Mouse (Mus musculus) stomach, embryonic 16.5 days (tissue): ENCODE data around the gene Cacng8. TPM values are rescaled to one million over a fixed set of nuclear protein-coding genes. Genes with fewer than 3 reads are reported as not detected.
A peak's percentile ranks its signal among the peaks of the same experiment; 100 is the strongest.

Experiments
- ATAC-seq: fragments of 200-750 bp; cut with Nextera tagmentation; 2 replicates; pipeline ENCODE4 v1.8.0; 2017; ENCODE audit warnings: moderate number of reproducible peaks, moderate TSS enrichment; ENCODE audit not compliant: insufficient read depth, low FRiP score
- H3K27ac ChIP-seq: fragments of 300-500 bp; sonication (generic); 2 replicates; pipeline ENCODE4 v1.5.1; 2014; ENCODE audit warnings: low read length
- H3K27me3 ChIP-seq: fragments of 300-500 bp; sonication (generic); 2 replicates; pipeline ENCODE4 v1.6.1; 2014; ENCODE audit warnings: low read length, control low read depth, mixed read lengths; ENCODE audit not compliant: control insufficient read depth, insufficient read depth
- H3K36me3 ChIP-seq: fragments of 300-500 bp; sonication (generic); 2 replicates; pipeline ENCODE4 v1.6.1; 2014; ENCODE audit warnings: low read length; ENCODE audit not compliant: control insufficient read depth, insufficient read depth
- H3K4me1 ChIP-seq: fragments of 300-500 bp; sonication (generic); 2 replicates; pipeline ENCODE4 v1.6.1; 2014; ENCODE audit warnings: low read length, control low read depth, mixed read lengths; ENCODE audit not compliant: control insufficient read depth, insufficient read depth
- H3K4me2 ChIP-seq: fragments of 300-500 bp; sonication (generic); 2 replicates; pipeline ENCODE4 v1.6.1; 2014; ENCODE audit warnings: low read depth, low read length, mixed read lengths
- H3K4me3 ChIP-seq: fragments of 300-500 bp; sonication (generic); replicated peaks from 2 replicates; pipeline ENCODE4 v1.5.1; 2014; ENCODE audit warnings: mild to moderate bottlenecking, low read length
- H3K9ac ChIP-seq: fragments of 300-500 bp; sonication (generic); 2 replicates; pipeline ENCODE4 v1.6.1; 2014; ENCODE audit warnings: low read length
- H3K9me3 ChIP-seq: fragments of 300-500 bp; sonication (generic); replicated peaks from 2 replicates; pipeline ENCODE4 v1.6.1; 2016; ENCODE audit warnings: low read length, control low read depth; ENCODE audit not compliant: control insufficient read depth
- WGBS: fragments of 180-500 bp; shearing (Covaris S2); extraction: QIAGEN DNeasy Blood & Tissue Kit; methylation state at CpG from one replicate; pipeline ENCODE4 v1.1.7; 2014; 5-methylcytosine and 5-hydroxymethylcytosine counted together
- polyA plus RNA-seq: library from polyadenylated mRNA; unstranded; fragments of >200 nt; fragmentation: Nextera tagmentation; extraction: Ambion mirVana; gene quantifications from 2 replicates; pipeline ENCODE4 v1.2.1, GENCODE M21; 2015

Gene Cacng8
- polyA plus RNA-seq, 1 experiment from 2014 or later = 0.74 TPM

DNA sequence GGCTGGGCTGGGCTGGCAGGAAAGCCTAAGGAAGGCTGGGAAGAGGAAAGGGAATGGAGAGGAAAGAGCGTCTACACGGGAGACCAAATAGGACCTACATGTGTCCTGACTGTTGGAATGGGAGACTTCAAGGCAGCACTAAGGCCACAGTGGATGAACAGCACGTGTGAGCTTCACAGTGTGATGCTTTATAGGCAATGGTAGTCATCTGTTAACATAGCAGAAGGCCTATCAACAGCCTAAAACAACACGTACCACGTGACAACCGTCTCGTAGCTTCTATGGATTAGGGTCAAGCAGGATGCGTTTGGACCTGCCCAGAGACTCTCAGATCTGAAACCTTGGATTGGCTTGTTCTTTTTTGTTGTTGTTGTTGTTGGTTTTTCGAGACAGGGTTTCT is 8.4 kb upstream of the Cacng8 start:
- no peaks in the 10 kb centered on the region for H3K27me3 ChIP-seq
- no peak overlapping the region for H3K4me3 ChIP-seq
- WGBS = 85% methylated on average over 9 of the region's 9 CpGs
- H3K4me2 ChIP-seq = no peak overlapping the region
- no peaks in the 10 kb centered on the region for H3K9me3 ChIP-seq
- no peak for ATAC-seq
- H3K4me1 ChIP-seq = no peaks in the 10 kb centered on the region
- H3K9ac ChIP-seq = no peak overlapping the region
- H3K36me3 ChIP-seq = no peaks in the 10 kb centered on the region
- H3K27ac ChIP-seq = no peak overlapping the region

DNA sequence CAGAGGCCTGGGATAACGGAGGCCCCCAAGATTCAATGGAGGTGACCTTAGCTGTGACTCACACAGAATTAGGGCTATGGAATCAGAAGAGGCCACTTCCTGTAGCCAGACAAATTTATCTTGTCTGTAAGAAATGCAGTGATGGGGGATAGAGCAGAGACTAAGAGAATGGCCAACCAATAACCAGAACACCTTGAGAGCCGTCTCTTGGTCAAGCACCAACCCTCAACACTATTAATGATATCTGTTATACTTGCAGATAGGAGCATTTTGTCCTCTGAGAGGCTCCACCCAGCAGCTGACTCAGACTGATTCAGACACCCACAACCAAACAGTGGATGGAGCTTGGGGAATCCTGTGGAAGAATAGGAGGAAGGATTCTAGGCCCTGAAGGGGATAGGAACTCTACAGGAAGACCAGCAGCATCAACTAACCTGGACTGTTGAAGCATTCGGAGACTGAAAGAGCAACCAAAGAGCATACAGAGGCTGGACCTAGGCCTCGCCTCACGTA is 5.6 kb upstream of the Cacng8 start:
- Histone ChIP-seq H3K9me3 (no peaks in the 10 kb centered on the region), H3K36me3 (no peaks in the 10 kb centered on the region), H3K4me1 (no peaks in the 10 kb centered on the region), H3K4me2 (no peak overlapping the region), H3K4me3 (no peak overlapping the region), H3K27ac (no peak overlapping the region), H3K27me3 (no peaks in the 10 kb centered on the region), H3K9ac (no peak overlapping the region)
- no peak for ATAC-seq
- WGBS = 85% methylated on average over 5 of the region's 5 CpGs

- Histone ChIP-seq H3K9ac (no peak overlapping the region), H3K9me3 (no peaks in the 10 kb centered on the region), H3K4me3 (no peak overlapping the region), H3K27me3 (no peaks in the 10 kb centered on the region), H3K36me3 (no peaks in the 10 kb centered on the region), H3K4me2 (no peak overlapping the region), H3K27ac (no peak overlapping the region), H3K4me1 (no peaks in the 10 kb centered on the region)
- WGBS = 73% methylated on average over 6 of the region's 6 CpGs
- ATAC-seq = no peak
Measured at GRCm38 (mm10) chr7:3386036-3386730, 4.3 kb upstream of the Cacng8 start.

- WGBS = 85% methylated on average over 18 of the region's 18 CpGs
- no peaks in the 10 kb centered on the region for H3K27me3 ChIP-seq
- no peaks in the 10 kb centered on the region for H3K9me3 ChIP-seq
- no peak overlapping the region for H3K4me3 ChIP-seq
- no peak for ATAC-seq
- H3K4me2 ChIP-seq = no peak overlapping the region
- no peaks in the 10 kb centered on the region for H3K36me3 ChIP-seq
- H3K9ac ChIP-seq = no peak overlapping the region
- no peak overlapping the region for H3K27ac ChIP-seq
- no peaks in the 10 kb centered on the region for H3K4me1 ChIP-seq
Measured at GRCm38 (mm10) chr7:3387761-3388160, 2.7 kb upstream of the Cacng8 start.

- no peak for ATAC-seq
- Histone ChIP-seq H3K4me3 (no peak overlapping the region), H3K36me3 (no peaks in the 10 kb centered on the region), H3K27me3 (no peaks in the 10 kb centered on the region), H3K4me2 (no peak overlapping the region), H3K4me1 (no peaks in the 10 kb centered on the region), H3K27ac (no peak overlapping the region), H3K9me3 (no peaks in the 10 kb centered on the region), H3K9ac (no peak overlapping the region)
- 47% methylated on average over 6 of the region's 6 CpGs for WGBS
Measured at GRCm38 (mm10) chr7:3388885-3389284, 1.6 kb upstream of the Cacng8 start.

GRCm38 (mm10) chr7:3389444-3390412 is 755 bp upstream of the Cacng8 start:
- H3K4me1 ChIP-seq = no peaks in the 10 kb centered on the region
- H3K27me3 ChIP-seq = no peaks in the 10 kb centered on the region
- H3K27ac ChIP-seq = no peak overlapping the region
- WGBS = 3% methylated on average over 17 of the region's 17 CpGs
- no peaks in the 10 kb centered on the region for H3K9me3 ChIP-seq
- H3K4me3 ChIP-seq = peak overlapping the region; percentile 29
- no peaks in the 10 kb centered on the region for H3K36me3 ChIP-seq
- peak overlapping the region; percentile 39 for H3K4me2 ChIP-seq
- no peak for ATAC-seq
- no peak overlapping the region for H3K9ac ChIP-seq

DNA sequence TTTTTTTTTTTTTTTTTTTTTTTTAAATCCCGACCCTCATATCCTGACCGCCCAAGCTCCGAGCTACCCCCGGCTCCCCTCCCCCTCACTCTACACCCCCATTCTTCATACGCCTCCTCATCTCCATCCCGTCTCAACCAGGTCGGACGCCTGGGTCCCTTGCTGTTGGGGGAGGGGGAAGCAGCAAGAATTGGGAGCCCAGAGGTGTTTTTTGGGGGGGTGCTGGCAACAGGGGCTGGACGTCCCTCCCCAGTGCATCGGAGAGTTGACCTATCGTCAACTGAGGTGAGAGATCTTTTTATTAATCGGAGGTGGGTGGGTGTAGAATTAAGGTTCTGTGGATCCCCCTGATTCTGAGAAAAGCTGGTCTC is 583 bp downstream of the Cacng8 start:
- no peak overlapping the region for H3K27ac ChIP-seq
- H3K4me2 ChIP-seq = peak overlapping the region; percentile 39
- H3K9ac ChIP-seq = no peak overlapping the region
- H3K36me3 ChIP-seq = no peaks in the 10 kb centered on the region
- no peak for ATAC-seq
- peak overlapping the region; percentile 29 for H3K4me3 ChIP-seq
- H3K4me1 ChIP-seq = no peaks in the 10 kb centered on the region
- H3K27me3 ChIP-seq = no peaks in the 10 kb centered on the region
- H3K9me3 ChIP-seq = no peaks in the 10 kb centered on the region
- WGBS = 5% methylated on average over 12 of the region's 12 CpGs

DNA sequence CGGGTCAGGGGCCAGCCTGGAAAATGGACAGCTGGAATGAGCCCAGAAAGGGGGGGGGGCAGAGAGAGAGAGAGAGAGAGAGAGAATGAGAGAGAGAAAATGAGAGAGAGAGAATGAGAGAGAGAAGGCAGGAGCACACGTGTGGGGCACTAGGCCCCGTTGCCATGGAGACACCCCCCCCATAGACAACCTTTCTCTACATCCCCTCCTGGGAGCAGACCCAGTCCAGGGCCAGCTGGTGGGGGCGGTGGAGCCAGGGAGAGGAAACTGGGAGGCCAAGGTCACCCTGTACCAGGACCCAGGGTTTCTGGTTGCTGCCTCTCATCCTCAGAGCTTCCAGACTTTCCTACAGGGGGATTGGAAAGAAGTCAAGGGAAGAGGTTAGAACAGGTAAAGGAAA is 1.3 kb downstream of the Cacng8 start:
- Histone ChIP-seq H3K27ac (no peak overlapping the region), H3K4me2 (no peak overlapping the region), H3K27me3 (no peaks in the 10 kb centered on the region), H3K36me3 (no peaks in the 10 kb centered on the region), H3K9me3 (no peaks in the 10 kb centered on the region), H3K4me3 (no peak overlapping the region), H3K9ac (no peak overlapping the region), H3K4me1 (no peaks in the 10 kb centered on the region)
- no peak for ATAC-seq
- 24% methylated on average over 4 of the region's 4 CpGs for WGBS

- H3K9ac ChIP-seq = no peak overlapping the region
- WGBS = 66% methylated on average over 10 of the region's 10 CpGs
- H3K27ac ChIP-seq = no peak overlapping the region
- no peaks in the 10 kb centered on the region for H3K36me3 ChIP-seq
- no peaks in the 10 kb centered on the region for H3K9me3 ChIP-seq
- no peak for ATAC-seq
- H3K4me1 ChIP-seq = no peaks in the 10 kb centered on the region
- H3K4me2 ChIP-seq = no peak overlapping the region
- H3K27me3 ChIP-seq = no peaks in the 10 kb centered on the region
- no peak overlapping the region for H3K4me3 ChIP-seq
Measured at GRCm38 (mm10) chr7:3397355-3397754, 6.9 kb downstream of the Cacng8 start.
